Mouse (Mus musculus) mouse embryonic stem cell (cell line): ENCODE data around the gene Pno1.
"Not testable (repeated sequence)": the region's sequence is repeated elsewhere in the genome, so short reads cannot be mapped to it uniquely, and the experiment has no call there.

Experiments
- in situ Hi-C, 2 experiments: fragments of 300-500 bp; cut with MboI; formaldehyde crosslinking; loops; 1 replicate in 1 of 2; 3 replicates in 1 of 2; pipeline ENCODE4 v1.14.3; 2019 to 2020; ENCODE audit warnings: low sequenced_read_pairs in 2 of 2, low pct_unique_long_range_greater_than_20kb in 1 of 2, mixed read lengths in 1 of 2; ENCODE audit not compliant: unreplicated experiment in 1 of 2

The Pno1 gene

DNA sequence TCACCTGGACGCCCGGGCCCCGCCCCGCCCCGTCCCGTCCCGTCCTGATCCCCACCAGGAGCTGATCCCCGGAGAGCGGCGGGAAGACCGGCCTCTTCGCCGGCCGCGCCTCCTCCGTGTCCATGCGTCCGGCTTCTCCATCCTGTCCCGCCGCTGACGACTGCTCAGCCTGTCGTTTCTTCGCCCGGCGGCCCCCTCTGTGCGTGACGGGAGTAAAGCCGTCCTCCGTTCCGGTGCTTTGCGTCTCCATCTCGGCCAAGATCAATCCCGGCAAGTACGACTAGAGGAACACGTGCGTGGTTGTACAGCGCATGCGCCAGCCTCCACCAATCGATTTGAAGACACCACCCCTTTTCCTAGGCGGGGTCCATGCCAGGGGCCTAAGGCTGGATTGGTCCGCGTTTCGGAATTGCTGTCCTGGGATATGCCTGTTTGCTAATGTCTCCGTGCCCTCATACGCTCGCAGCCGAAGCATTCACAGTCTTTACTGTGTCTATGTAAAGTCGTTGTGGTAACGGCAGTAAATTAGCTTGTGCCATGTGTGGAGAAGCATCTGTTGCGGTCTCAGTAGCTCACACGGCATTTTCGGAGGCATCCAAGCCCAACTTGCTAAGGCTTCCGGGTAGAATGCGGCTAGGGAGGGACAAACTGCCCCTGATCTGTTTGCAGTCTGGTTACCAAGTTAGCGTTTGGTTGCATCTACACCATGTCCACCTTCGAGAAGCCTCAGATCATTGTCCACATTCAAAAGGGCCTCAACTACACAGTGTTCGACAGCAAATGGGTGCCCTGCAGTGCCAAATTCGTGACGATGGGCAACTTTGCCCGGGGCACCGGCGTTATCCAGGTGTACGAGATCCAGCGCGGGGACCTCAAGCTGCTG lies at the start of gene Pno1:
Pno1 (minus strand) TSS at position 311 of the 883 bp plus-strand sequence.
- in situ Hi-C loops = no loop called here

DNA sequence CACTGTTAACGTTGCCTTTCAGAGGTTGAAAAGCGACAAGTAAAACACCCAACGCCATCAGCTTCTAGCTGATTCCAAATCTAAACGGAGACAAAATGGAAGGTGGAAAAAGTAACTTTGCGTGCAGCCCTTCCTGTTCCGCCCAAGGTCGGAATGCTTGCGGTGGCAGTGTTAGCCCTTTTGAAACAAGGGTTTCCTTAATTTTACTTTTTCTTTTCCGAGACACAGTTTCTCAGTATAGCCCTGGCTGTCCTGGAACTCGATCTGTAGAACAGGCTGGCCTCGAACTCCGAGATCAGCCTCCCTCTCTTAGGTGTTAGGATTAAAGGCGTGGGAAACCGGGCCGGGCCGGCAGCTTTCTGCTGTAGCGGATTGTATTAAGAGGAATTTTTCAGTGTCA lies 46.5 kb upstream of the Pno1 start:
- in situ Hi-C loops = no loop called here

DNA sequence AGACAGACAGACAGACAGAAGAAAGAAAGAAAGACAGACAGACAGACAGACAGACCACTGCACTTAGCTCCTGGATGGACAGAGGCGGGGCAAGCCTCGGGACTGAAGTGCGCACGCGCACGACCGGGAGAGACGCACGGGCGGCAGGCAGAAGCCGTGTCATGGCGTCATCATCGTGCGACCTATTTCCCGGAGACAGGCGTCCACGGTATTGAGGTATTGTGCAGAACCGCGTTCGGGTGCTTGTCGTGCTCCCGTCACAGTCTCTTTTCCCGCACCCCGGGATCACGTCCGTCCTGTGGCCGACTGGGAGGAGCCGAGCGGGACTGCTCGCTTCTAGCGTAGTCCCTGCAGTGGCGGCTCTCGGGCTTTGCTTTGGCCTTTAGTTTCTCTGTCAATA lies 46.1 kb upstream of the Pno1 start, which contains the start of gene C1d:
C1d (plus strand) TSS at position 137 of the 400 bp plus-strand sequence.
- in situ Hi-C loops = no loop called here

DNA sequence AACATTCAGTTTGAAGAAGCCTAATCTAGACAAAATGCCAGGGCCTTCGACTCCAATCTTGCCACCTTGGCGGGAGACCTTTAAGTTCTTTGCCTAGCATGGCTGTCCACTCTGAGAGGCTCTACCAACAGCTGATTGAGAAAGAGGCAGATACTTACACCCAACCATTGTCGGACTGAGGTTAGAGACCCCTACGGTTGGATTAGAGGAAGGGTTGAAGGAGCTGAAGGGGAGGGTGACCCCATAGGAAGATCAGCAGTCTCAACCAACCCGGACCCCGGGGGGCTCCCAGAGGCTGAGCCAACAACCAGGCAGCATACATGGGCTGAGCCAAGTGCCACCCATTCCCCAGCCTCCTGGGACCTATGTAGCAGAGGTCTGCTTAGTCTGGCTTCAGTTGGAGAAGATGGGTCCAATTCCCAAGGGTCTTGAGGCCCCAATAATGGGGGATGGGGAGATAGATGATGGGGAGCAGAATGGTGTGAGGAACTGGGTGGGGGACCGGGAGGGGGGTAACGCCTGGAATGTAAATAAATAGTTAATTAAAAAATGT lies 45.5 kb upstream of the Pno1 start:
- in situ Hi-C loops = no loop called here

DNA sequence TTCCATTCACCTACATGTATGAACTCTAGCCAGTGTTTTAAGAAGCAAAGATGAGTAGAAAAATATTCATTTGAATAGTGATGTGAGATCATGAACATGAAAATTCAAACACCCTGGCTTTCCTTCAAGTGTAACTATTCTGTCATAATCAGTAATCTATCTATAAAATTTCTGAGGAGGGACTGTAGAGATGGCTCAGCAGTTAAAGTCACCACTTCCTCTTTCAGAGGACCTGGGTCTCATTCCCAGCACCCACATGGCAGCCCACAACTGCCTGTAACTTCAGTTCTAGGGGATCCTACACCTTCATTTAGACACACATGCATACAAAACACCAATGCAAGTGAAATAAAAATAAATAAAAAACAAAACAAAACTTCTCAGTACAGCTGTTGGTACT lies 37.3 kb upstream of the Pno1 start:
- in situ Hi-C loops = no loop called here

DNA sequence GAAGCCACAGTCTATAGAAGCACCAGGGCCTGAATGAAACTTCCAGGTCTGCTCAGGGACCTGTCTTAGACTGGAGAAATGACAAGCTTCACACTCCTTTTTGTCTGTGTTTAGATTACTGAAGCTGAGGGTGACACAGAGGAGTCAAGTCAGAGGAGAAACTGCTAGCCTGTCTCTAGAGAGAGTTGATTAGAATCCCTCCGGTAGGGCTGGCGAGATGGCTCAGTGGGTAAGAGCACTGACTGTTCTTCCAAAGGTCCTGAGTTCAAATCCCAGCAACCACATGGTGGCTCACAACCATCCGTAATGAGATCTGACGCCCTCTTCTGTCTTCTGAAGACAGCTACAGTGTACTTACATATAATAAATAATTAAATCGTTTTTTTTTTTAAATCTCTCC lies 27.2 kb upstream of the Pno1 start:
- in situ Hi-C loops = not testable (repeated sequence)

DNA sequence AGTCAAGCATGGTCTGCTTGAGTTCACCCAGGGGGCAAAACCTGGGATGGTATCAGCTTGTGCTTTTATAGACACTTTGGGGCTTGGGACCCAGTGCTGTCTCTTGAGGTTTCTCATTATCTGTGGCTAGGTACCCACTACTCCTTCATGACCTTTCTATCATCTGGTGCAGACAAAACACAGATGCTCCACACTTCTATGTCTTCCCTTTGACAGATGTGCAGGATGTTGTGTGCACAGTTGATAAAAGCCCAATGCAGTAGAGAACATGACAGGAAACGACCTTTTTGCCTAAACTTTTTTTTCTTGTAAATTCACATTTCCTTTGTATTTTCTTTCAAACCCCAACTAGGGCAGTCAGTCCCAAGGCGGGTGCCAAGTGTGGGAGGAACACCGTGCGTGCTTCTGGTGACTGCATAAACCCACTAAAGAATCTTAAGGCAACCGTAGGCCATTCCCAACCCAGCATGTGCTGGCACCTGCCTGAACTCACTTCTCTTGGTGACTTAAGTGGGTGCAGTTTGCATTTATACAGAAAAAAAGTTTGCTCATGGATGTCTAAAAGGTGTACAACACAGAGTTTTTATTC lies 25.2 kb upstream of the Pno1 start:
- in situ Hi-C loops = no loop called here

DNA sequence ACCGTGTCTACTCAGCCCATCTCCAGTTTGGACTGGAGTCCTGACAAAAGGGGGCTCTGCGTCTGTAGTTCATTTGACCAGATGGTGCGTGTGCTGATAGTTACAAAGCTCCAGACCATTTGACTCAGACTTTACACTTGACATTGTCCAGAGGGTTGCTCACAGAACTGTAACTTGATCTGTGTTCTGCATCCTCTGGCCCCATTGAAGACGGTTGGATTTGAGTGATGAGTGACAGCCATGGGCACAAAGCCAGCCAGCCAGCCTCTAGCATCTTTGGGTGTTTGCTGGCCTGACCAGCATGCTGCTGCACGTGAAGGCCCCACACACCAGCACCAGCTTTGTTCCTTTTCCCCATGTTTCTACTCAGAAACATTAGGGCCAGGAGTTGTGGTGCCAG lies 21.4 kb upstream of the Pno1 start:
- in situ Hi-C loops = no loop called here

DNA sequence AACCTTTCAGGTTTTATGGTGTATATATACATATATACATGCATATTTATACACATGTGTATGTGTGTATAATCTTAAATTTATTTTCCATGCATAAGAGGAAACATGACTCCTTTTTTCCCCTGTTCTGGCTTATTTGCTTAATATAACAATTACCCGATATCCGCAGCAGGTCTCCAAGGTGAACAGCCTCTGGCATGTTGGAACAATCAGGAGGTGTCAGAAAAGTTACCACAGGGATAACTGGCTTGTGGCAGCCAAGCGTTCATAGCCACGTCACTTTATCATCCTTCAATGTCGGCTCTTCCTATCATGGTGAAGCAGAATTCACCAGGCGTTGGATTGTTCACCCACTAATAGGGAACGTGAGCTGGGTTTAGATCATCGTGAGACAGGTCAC lies 9.8 kb upstream of the Pno1 start:
- in situ Hi-C loops = no loop called here

DNA sequence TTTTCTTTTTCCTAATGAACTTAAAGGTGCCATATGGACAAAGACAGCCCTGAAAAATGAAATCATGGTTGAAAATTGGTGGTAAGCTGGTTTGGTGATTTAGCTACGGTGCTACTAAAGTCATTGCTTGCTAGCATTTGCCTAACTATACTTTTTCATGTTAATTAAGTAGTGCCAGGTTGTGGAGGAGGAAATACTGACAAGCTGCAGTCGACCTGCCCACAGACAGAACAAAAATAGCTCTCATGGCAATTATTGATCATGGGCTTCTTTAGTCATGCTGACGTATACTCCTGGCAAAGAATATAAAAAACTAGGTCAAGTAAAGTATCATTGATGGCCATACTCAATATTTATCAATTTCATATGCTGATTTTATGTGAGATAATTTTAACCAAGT lies 4.1 kb upstream of the Pno1 start:
- in situ Hi-C loops = no loop called here

DNA sequence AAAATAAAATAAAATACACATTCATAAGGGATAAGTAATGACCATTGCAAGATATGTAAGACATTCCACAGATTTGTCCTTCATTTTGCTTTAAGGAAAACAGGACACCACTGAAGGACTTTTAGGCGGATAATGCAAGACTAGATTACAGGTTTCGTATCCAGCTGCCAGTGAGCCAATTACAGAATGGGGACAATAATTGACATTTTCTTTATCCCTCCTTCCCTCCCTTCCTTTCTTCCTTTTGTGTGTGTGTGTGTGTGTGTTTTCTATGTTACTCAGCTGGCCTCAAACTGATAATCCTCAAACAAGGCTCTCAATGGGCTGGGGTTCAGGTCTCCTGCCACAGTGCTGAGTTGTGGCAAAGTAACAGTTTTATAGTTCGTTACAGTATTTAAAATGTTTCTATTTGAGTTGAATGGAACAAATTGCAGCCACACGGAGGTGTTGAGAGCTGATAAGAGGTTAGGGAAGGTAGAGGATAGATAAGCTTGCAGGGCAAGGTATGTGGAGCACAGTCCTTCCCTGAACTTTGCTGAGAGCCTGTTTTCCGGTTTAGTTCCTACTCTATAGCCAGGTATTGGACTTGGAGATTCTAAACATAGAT lies 1.6 kb upstream of the Pno1 start:
- in situ Hi-C loops = no loop called here

DNA sequence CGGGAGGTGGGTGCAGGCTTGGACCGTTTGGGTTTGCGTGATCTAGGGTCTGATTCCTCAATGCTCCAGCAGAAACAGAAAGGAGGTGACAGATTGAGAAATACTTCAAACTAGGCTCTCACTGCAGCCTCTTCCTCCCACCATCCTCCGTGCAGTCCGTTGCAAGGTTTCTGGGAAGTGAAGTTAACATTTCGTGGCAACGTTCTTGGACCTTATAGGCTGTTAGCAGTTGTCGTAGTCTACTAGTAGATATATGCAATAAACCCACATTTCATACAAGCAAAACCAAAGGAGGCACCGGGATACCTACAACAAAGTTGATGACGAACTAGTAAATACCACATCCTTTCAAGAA lies 750 bp upstream of the Pno1 start:
- in situ Hi-C loops = no loop called here

DNA sequence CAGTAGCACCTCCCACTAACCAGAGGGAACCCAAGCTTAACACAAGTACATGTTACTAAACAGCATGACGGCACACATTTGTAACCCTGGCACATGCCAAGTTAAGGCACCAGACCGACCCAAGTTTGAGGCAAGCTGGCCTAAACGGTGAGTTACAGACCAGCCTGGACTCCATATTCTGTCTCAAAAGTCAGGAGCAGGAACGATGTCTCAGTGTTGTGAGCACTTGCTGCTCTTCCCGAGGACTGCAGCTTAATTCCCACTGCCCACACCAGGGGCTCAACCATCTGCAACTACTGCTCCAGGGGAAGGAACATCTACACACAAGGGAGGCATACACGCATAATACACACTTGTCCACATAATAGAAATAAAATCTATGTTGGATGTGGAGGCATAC lies 8.9 kb downstream of the Pno1 start:
- in situ Hi-C loops = no loop called here

DNA sequence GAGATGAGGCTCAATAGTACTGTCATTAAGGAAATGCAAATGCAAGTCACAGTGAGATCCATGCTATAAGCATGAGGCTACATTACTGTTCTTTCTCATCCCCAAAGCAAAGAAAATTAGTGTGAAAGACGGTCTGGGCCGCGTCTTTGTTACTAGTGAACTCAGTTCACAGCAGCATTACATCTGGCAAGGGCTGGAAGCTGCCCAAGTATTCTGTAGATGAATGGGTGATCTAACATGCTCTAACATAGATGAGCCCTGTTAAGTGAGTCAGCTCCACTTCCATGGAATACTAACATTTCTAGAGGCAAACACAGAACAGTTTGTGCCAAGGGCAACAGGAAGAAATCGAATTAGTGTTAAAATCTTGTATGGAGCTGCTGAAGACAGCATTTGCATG lies 10.4 kb downstream of the Pno1 start:
- in situ Hi-C loops = no loop called here

DNA sequence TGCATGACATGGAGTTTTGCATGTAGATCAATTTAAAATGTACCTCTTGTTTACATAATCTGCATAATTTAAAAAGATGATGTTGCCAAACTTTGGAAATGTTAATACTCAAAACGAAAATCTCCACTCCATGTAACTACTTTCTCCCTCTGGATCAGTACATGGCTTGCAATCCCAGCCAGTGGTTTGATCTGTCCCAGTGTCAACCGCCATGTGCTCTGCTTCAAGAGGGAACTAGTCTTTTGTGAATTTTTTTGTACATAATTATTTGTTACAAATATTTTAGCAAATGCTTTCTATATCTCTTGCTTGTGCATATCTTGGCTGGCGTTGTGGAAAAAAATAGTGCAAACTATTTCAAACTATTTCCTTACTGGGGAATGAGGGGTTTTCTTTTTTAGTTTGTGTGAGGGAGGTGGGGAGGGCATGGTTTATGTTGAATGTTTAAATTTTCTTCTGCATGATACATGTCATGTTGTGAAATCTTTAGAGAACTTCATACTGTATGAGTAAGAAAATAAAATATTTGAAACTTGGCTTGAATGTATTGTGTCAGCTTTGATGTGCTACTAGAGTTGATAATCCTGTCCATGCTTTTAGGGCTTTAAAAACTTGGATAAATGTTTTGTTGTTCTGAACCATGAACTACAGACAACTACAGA lies 11.4 kb downstream of the Pno1 start:
- in situ Hi-C loops = no loop called here

DNA sequence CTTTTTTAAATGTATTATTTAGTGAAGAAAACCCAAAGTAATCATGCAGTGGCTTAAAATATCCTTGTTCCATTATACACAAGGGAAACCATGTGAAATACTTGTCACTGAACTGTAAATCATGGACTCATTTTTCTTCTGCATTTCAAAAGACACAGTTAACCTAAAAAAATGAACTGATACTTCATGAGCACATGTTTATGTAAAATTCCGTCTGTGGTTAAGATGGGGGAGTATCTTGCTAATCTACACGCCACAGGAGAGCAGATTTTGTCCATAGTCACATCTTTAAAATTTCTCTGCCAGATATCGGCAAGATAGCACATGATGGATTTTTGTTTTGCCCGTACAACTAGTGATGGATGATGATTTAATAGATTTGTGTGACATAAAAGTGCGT lies 12.2 kb downstream of the Pno1 start:
- in situ Hi-C loops = no loop called here

DNA sequence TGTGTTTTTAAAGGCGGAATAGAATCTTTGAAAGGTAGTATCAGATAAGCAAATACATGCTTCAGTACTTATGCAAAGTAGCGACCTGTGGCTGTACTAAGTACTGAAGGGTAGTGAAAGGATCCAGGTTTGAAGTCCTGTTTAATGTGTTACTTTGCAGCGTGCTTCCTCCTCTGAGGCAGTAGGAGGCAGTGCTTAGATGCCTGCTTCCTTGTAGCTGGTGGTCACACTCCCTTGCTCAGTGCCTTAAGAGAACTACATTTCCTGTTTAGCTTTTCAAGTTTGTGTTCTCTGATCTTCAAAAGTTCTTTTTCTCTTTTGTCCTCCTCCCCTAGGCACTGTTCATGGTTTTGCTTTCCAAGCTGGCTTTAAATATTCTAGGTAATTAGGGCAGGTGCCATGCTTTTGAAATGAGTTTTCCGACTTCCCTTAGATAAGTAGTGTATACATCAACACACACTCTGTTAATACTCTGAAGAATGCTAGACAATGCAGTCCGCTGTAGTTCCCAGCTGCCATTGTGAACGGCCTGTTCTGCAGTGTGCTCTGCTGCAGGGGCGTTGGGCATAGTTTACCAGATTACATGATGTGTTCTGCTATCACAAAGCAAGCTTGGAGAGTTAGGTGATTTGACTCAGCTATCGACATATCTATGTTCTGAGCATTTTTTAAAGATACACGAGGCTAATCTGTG lies 19.1 kb downstream of the Pno1 start:
- in situ Hi-C loops = no loop called here

DNA sequence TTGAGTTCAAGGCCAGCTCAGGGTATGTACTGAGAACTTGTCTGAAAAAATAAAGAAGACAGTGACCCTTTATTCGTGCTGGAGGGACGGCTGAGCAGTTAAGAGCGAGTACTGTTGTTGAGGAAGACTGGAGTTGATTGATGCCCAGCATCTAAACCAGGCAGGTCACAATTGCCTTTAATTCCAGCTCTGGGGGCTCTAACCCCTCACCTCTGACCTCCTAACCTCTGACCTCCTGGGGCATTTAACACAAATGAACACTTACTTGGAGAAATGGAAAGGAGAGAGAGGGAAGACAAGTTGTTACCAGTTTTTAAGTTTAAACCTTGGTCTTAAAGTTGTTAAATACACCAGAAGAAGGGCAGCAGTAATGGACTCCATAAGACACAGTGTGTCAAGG lies 22.6 kb downstream of the Pno1 start:
- in situ Hi-C loops = no loop called here

DNA sequence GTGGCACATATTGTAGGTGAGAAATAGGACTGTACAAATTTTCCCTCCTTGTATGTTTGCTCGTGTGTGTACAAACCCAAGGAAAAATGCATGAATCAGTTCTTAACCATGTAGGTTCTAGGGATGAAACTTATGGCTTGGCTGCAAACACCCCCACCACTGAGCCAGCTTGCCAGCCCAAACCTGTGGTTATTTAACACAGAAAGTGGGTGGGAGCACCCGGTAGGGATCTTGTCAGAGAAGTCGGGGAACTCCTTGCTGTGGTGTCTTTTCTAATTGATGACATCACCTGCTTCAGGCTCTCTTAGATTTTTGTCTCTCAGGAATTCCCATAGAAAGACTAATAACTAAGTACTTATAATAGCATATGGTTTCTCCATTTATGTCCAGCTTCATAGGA lies 23.7 kb downstream of the Pno1 start:
- in situ Hi-C loops = no loop called here
